Mouse (Mus musculus) CD4-positive, CD25-positive, alpha-beta regulatory T cell, adult 4 months (primary cell): ENCODE data around the gene Setdb2. TPM values are rescaled to one million over a fixed set of nuclear protein-coding genes. Genes with fewer than 3 reads are reported as not detected.
"Not testable (repeated sequence)": the region's sequence is repeated elsewhere in the genome, so short reads cannot be mapped to it uniquely, and the experiment has no call there.

Source experiments
- ATAC-seq: one replicate; pipeline ENCODE4 v1.8.0; 2017
- polyA plus RNA-seq, 2 experiments: library from polyadenylated mRNA; unstranded; fragments of 100-300 nt; shearing (Covaris generic); gene quantifications; one replicate each; pipeline ENCODE4 v1.2.1; 2017

Setdb2 gene
- polyA plus RNA-seq = 10 to 100 TPM; 16.0 to 18.5 TPM

DNA sequence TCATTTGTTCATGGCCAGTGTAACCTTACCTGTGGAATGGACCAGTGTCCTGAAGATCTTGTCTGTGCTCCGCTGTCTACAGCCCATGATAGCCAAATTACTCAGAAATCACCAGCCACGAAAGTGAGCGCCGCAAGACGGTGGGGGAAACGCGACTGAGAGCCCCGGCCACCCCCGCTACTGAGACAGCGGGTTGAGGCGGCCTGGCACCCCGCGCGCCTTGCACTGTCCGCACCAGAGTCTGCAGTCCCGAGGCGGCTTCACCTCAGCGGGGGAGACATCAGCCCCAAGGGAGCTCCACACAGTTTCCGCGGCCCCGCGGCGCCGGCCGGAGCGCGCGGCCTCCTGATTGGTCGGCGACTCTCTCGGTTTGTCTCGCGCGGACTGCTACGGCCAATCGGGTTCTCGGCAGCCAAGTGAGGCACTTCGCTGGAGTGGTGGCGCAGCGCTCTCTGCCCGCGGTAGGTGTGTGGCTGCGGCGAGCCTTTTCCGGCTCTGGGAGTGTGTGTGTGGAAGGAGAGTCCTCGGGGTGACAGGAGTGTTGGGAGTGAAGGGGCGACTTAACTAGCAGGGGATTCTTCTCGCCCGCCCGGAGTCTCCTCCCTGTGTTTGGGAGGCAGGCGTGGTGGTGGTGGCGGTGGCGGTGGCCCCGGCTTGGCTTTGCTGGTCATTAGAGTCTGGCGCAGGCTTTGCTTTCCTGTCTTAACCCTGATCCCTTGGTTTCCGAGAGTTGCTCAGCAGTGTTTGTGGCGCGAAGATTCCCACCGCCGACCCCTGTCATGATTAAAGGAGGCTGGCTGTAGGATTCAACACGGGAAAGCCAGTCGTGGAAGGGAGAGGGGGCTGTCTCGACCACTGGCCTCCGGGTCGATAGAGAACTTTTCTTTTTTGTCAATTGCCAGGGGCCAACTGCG lies at the start of gene Setdb2, which contains the start of gene Cab39l:
TSS of gene Setdb2 (minus strand) at position 327 of the 914 bp plus-strand sequence.
TSS of gene Cab39l (plus strand) at position 415 of the 914 bp plus-strand sequence.
- ATAC-seq = peak; percentile 96

DNA sequence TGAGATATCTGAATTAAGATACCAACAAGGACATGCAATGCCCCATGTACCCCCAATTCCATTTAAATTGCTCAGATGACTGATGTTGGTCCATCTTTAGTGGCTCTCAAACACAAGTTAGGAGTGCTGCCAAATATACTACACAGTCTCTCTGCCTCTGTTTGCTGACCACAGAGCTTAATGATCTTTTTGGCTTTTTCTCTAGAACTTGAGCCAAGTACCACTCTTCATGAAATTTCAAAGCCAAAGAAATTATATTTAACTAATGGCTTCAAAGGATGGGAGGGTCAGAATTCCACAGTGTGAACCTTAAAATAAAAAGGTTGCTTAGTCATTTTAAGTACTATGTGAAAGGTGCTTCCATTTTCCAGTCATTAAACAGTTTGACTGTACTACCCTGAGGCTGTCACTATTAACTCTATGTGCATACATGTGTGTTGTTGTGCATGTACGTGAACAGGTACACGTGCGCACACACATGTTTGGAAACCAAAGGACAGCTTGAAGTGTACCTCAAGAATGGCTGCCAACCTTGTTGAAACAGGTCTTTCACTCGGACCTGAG lies 44.6 kb upstream of the Setdb2 start:
- no peak for ATAC-seq

GRCm38 (mm10) chr14:59478699-59479098 lies 38.0 kb upstream of the Setdb2 start:
- ATAC-seq = no peak

GRCm38 (mm10) chr14:59470781-59471180 lies 30.1 kb upstream of the Setdb2 start:
- ATAC-seq = no peak

DNA sequence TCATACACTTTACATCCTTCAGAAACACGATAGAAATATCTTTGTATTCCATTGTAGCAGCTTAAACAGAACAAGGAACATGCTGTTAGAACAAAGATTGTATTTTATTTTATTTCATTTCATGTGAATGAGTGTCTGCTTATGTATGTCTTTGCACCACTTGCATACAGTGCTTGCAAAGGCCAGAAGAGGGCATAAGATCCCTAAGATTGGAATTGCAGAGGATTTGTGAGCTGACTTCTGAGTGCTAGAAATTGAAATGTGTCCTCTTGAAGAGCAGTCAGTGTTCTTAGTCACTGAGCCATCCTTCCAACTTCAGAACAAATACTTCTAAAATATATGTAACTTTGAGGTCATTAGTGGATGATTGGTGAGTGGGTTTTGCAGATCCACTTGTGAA lies 27.1 kb upstream of the Setdb2 start:
- ATAC-seq = no peak

DNA sequence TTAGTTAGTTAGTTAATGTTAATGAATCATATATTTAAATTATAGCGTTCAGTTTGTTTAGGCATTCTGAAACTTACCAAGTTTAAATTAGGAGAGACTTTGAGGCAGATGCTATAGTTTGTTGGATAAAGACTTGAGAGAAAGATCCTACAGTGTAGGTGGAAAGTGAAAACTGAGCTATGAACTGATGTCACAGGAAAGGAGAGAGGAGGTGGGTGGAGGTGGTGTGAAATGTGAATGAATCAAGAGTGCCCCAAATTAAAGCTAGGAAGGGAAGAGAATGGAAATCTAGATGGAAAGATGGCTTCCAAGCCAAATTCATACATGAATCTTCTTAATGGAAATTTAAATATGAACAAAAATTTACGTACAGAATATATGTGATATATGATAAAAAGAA lies 25.8 kb upstream of the Setdb2 start:
- ATAC-seq = no peak

- ATAC-seq = no peak
Observed at GRCm38 (mm10) chr14:59447981-59448380, 7.3 kb upstream of the Setdb2 start.

- ATAC-seq = no peak
Observed at GRCm38 (mm10) chr14:59445421-59445820, 4.7 kb upstream of the Setdb2 start.

GRCm38 (mm10) chr14:59441472-59441805 lies 755 bp upstream of the Setdb2 start:
- ATAC-seq = no peak

DNA sequence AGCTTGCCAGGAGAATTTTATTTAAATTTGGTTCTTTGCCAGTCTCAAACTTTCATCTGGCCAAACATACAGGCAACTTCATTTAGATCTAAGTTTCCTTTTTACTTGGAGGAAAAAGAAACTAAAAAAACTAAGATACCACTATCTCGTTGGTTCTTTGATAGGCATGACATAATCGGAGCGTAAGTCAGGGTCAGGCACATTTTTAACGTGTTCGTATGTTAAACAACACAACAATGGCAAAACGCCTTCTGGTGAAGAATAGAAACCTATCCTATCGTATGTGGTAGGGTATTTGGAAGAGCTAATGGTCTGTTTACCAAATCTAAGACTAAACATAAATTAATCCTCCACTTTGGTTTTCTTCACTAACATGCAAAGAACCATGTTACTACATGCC lies 645 bp downstream of the Setdb2 start:
- ATAC-seq = no peak

- no peak for ATAC-seq
Observed at GRCm38 (mm10) chr14:59438505-59438904, 2.2 kb downstream of the Setdb2 start.

- ATAC-seq = no peak
Observed at GRCm38 (mm10) chr14:59437398-59437797, 3.3 kb downstream of the Setdb2 start.

DNA sequence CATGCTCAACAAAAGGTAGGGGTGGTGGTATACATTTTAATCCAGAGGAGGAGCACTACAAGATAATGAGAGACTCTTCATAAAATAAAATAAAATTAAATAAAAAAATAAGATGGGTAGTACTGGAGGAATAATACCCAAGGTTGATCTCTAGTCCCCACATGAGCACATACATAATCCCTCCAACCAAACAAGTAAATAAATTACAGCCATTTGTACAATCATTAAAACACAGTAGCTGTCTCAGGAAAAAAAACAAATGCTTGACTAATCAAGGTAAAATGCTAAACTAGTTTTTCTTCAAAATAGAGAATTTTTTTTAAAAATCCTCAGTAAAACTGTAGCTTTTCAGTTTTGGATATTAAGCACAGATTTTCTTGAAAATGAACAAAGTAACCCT lies 5.5 kb downstream of the Setdb2 start:
- no peak for ATAC-seq

- ATAC-seq = no peak
Observed at GRCm38 (mm10) chr14:59433902-59434301, 6.8 kb downstream of the Setdb2 start.

DNA sequence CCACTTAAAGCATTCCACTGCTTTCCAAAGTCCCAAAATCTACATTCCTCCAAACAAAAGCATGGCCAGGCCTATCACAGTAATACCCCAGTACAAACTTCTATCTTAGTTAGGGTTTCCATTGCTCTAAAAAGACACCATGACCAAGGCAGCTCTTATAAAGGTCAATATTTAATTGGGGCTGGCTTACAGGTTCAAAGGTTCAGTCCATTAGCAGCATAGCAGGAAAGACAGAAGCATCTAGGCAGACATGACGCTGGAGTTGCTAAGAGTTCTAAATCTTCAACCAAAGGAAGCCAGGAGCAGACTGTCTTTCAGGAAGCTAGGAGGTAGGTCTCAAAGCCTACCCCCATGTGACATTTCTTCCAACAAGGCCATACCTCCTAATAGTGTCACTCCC lies 10.1 kb downstream of the Setdb2 start:
- no peak for ATAC-seq

DNA sequence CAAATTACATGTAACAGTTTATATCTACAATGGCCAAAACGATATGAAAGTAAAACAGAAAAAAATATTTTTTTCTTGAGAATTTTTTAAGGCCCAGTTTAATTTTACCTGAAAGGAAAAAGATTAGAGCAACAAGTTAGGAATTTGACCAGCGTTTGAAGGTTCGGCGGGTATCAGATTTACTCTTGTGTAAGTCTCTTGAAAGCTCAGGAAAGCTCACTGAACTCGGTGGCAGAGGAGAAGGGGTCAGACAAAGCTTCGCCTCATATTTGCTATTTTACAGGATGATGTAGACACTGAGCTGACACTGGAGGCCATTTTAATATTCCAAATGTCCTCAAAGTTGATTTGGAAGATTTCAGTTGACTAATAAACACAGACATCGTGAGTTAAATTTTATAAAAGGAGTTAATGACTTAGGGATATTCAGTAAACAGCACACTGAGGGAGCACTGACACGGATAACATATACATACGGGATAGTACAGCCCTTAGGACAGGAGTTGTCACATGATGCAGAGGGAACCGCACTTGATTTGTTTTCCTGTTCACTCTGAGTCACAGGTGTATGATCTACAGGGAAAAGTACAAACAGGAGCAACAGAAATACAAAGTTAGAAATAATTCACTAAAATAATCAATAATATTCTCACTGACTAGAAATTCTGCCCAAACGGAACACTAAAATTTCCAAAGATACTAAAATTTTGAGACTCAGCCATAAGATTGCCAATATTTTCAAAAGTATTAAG lies 17.6 kb downstream of the Setdb2 start:
- ATAC-seq = no peak

DNA sequence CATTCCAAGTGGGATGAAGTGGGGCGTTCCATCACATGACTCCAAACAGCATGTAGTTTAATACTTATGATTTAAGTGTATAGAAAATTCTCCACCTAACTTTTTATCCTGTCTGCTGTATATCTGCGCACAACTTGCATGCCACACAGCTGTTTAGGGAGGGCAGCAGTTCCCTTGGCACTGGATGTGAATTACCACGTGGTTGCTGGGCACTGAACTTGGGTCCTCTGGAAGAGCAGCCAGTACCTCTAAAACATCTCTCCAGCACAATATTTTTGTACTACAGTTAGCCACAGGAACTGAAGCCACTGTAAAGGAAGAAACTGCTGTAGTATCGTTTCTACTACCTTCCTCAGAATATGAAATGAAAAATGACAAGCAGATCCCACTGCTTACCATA lies 22.5 kb downstream of the Setdb2 start:
- ATAC-seq = no peak

DNA sequence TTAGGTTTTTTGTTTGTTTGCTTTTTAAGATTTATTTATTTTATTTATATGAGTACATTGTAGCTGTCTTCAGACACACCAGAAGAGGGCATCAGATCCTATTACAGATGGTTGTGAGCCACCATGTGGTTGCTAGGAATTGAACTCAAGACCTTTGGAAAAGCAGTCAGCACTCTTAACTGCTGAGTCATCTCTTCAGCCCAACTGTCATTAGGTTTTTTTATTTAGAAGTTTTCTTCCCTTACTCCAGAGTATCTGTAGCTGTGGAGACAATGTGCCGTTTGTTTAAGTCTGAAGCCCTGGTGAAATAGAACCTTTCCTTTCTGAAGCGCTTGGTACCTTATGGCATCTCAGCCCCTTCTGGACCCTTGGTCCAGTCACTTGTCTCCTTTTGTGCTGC lies 25.7 kb downstream of the Setdb2 start:
- ATAC-seq = not testable (repeated sequence)

DNA sequence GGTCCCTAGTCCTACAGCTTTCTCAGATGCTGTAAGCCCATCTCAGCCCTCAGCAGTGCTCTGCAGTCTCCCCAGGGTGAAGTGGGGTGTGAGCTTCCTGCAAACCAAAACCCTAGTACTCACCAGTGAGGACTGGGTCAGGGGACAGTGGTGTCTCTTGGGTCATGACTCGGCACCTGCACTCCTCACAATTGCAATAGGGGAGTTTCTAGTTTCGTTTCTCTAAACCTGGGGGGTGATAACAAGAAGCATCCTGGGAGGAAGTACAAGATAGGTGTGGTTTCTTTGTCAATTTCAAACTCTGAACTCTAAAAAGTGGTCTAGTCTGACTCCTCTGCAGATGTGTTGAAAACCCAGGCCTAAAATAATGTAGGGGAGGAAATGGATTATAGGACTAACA lies 43.7 kb downstream of the Setdb2 start:
- peak; percentile 98 for ATAC-seq

DNA sequence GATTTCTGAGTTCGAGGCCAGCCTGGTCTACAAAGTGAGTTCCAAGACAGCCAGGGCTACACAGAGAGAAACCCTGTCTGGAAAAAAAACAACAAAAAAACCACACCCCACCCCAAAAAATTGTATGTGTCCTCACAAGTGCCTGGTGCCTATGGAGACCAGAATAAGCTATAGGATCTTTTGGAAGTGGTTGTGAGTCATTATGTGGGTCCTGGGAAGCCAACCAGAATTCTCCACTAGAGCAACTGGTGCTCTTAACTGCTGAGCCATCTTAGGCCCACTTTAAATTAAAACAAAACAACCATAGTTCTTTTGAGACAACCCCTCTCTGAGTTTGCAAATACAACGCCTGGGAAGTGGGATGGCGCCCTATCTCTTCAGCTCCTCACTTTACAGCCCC lies 45.4 kb downstream of the Setdb2 start, which contains the start of gene Phf11c:
TSS of gene Phf11c (minus strand) at position 101 of the 400 bp plus-strand sequence.
- ATAC-seq = no peak

DNA sequence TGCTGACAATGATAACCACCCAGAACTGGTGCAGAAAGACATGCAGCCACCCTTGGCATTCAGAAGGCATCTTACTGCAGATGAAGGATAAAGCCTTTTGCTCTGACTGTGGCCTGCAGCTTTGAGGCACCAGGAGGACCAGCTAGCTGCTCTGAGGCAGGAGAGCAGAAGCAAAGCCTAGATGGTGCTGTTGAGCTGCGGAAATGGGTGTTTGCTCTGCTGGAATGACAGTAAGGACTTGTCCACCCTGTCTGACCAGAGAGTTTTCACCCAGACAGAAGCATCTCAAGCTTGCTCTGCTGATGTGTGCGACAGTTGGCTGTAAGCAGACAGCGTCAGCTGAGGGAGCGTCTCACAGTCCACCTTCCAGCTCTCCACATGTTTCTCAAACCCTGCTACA lies 50.5 kb downstream of the Setdb2 start:
- not testable (repeated sequence) for ATAC-seq

GRCm38 (mm10) chr14:59389532-59389931 lies 51.2 kb downstream of the Setdb2 start:
- no peak for ATAC-seq

DNA sequence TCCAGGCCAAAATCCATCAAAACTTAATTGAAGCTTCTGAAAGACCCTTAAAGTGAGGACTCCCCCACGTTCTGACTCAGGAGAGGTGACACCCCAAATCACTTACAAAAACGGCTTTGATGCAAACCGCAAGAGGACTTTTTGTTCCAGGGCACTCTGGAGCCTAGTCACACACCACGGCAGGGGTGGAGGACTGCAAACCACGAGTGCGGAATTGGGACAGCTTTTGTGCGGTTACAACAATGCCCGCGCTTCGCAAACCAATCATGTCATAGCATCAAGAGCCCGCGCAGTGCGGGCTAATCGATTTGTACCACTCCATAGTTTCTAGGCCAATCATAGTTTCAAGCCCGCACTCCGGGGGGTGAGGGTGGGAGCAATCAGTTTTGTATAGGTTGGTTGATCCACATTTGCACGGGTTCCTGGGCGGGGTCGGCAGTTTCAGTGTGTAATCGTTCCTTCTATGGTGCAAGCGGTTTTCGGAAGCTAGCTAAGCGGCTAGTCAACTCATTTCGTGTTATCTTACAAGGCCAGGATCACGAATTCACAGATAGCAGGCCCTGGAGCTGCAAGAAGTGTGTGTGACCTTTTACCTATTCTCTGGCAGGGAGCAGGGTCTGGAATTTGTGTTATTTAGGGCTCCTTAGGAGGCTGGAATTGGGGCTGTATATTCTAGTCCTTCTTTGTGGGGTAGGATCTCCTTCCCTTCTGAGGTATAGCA lies 70.2 kb downstream of the Setdb2 start:
- ATAC-seq = no peak
